Mouse (Mus musculus) kidney, adult 18-20 months (tissue): ENCODE measurements around the gene Hexa.

Experiments
- DNase-seq: peaks from one replicate; pipeline ENCODE4 v3.0.0; 2021

The Hexa gene

DNA sequence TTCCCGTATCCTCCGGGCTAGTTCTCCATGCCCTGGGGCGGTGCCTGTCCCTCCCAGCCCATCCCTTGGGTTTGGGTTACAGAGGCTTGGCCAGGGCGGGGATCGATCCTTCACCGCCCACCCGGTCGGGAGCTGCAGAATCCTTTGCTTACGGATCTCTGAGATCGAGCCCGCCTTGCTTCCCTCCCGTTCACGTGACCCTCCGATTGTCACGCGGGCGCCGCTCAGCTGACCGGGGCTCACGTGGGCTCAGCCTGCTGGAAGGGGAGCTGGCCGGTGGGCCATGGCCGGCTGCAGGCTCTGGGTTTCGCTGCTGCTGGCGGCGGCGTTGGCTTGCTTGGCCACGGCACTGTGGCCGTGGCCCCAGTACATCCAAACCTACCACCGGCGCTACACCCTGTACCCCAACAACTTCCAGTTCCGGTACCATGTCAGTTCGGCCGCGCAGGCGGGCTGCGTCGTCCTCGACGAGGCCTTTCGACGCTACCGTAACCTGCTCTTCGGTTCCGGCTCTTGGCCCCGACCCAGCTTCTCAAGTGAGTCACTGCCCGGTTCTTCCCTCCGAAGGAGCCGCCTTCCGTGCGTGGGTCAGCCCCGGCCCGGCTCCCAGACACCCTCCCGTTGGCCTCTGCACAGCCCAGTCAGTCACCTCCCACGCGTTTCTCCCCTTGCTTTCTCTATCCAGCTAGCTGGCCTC, at the start of gene Hexa, which contains the start of gene Tmem202:
Hexa (plus strand) TSS at position 100 of the 697 bp plus-strand sequence.
Tmem202 (minus strand) TSS at position 407 of the 697 bp plus-strand sequence.
- DNase-seq: peak; percentile 78

GRCm38 (mm10) chr9:59508146-59508545, 31.2 kb upstream of the Hexa start:
- DNase-seq: no peak

DNA sequence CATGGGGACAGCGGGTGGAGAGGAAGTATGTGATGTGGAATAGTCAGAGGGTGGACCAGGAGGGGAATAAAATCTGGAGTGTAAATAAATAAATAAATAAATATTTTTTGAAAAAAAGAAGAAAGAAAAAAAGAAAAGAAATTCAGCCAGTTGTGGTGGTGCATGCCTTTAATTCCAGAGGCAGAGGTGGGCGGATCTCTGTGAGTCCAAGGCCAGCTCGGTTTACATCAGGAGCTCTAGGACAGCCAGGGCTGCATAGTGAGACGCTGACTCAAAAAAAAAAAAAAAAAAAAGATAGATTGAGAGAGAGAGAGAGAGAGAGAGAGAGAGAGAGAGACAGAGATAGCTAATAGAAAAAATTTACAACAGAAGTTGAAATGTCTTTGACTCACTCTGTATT, 27.0 kb upstream of the Hexa start:
- no peak for DNase-seq

DNA sequence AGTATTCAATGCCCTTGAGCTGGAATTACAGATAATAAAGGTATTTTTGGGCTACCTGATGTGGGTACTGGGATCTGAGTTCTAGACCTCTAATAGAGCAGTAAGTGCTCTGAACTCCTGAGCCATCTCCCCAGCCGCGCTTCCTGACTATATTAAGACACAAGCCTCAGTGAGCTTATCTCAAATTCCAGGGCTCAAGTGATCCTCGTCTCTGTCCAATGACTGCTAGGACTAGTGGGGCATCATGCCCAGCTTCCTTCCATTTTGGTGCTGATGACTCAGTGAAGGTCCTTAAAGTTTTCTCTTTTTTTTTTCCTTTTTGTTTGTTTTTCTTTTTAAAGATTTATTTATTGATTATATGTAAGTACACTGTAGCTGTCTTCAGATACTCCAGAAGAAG, 24.3 kb upstream of the Hexa start:
- DNase-seq: no peak

DNA sequence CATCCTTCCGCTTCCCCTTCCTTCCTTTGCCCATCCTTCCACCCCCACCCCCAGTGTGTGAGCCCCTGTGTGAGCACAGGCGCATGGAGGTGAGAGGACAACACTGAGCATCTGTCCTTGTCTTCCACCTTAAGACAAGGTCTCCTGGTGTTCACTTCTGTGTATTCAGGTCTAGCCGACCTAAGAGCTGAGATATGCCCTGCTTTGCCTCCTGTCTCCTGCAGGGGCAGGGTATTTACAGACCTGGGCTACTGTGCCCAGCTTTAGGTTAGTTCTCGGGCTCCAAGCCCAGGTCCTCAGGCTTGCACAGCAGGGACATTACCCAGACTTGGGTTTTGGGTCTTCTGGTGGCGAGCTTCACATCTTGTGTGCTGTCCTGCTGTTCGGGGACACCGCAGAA, 22.2 kb upstream of the Hexa start:
- DNase-seq: no peak

DNA sequence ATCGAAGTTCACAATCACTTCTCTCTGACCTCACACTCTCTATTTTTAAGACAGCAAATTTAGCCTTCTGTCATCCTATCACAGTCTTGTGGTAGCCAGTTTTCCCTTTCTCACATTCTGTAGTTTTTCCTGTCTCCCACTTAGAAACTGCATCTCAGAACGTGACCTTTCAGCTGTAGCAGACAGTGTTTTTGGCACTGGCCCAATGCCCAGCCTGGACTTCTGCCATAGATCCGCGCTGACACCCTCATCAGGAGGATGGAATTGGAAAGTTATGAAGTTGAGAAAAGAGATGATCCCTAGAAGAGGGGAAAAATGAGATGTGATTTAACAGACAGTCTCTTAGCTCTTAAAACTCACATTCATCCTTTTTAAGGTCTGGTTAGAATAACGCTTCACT, 20.4 kb upstream of the Hexa start:
- peak; percentile 53 for DNase-seq

DNA sequence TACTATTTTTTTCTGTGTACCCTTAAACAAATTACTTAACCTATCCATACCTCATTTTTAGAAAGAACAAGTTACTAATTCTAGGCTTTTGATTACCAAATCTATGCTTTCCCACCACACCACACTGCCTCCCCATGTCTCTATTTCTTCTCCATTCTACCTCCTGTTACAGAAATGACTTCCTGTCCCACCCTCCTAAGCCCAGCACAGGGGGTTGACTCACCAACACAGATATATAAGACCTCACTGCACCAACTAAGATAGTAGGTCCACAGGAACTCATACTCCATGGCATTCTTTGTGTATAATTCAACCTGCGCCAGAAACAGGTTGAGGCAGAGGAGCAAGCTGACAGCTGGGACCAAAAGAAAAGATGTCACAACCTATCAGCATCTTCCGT, 19.9 kb upstream of the Hexa start:
- no peak for DNase-seq

DNA sequence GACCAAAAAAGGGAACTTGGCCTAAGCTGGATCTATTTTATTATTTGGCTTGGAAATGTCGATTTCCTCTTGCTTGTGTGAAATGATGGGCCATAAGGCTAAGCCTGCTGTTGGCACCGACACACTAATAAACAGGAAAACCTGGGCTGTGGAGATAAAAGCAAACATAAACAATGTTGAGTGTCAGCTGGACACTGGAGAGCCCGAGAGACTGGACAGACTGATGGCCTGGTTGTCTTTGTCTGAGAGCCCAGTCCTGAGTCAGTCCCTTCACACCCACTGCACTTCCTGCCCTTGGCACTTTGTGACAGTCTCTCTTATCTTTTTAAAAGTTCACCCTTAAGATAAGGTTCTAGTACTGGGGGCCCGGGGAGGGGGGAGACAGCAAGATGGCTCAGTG, 16.4 kb upstream of the Hexa start:
- DNase-seq: peak; percentile 20

GRCm38 (mm10) chr9:59526727-59527126, 12.6 kb upstream of the Hexa start:
- DNase-seq: no peak

DNA sequence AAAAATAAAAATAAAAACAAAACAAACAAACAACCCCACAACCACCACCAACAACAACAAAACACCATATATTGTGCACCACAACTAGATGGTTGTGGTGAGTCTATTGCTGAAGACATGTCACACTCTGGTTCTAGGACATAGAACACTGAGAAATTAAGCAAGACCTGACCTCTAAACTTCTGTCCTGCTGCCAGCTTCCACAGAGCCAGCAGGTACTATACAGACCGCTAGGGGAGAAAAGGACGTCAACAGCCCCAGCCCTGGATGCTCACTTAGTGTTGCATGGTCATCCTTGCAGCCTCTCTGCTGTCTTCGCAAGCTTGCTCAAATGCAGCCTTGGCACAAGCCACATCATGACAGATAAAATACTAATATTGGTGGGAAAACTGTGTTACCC, 11.8 kb upstream of the Hexa start:
- no peak for DNase-seq

DNA sequence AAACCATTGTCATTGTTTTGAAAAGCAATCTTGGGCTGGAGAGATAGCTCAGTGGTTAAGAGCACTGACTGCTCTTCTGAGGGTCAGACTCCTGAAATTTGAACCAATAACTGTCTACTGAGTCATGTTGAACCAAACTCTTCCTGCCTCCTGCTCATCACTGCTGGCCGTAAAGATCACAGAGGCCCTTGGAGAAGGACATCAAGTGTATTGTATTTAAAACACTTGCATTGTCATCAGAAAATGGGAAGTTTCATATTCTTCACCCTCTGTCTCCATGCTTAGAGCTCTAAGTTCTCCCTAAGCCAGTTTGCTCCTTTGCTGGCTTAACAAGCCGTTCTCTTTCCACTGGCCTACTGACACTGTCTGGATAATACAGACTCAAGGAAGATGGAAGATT, 11.1 kb upstream of the Hexa start:
- DNase-seq: no peak

DNA sequence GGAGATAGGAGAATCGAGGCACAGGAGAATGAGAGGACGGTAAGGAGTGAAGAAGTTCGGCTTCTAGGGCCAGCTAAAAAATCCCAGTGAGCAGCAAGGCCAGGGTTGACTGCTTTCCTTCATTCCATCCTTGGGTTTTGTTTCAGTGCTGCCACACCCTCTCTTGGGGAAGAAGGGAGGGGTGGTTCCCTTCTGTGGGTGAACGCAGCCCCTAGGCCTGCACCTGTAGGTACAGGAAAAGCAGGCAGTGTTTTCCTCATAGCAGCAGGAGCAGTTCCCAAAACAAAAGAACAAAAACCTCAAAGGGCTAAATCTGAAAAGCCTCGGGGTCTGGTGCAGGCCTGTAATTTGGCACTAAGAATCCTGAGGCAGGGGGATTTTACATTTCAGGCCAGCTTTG, 7.7 kb upstream of the Hexa start:
- DNase-seq: no peak

GRCm38 (mm10) chr9:59533422-59533821, 5.9 kb upstream of the Hexa start:
- no peak for DNase-seq

DNA sequence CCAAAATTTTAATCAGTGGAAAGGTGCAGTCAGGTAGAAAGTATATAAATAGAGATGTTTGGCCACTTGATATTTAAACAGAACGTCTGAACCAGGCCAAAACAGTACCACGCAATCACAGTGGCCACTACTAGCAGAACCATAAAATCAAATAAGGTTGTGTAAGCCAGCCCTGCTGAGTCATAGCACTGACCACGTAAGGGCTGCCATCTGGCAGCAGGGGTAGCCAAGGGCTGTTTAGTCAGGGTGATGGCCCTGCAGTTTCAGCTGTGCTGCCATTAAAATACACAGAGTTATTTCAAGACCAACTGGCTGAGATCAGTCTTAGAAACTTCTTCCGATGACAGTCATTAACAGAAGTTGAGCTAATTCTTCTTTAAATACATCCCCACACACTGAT, 5.5 kb upstream of the Hexa start:
- no peak for DNase-seq

DNA sequence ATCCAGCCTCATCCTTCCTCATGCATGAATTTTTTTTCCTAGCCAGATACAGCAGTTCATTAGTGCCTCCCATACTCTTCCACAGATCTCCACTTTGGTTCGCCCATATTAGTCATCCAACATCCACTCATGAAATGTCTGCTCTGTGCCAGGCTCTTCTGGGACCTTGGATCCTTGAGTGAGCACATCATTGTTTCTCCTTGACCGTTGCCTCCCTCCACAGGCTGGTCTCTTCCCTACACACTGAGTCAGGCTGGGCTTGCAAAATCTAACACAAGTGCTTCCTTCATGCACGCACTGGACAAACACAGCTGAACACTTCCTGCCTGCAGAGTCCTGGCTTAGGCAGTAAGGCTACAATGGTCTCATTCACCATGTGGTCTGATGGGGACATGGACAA, 1.7 kb upstream of the Hexa start:
- no peak for DNase-seq

DNA sequence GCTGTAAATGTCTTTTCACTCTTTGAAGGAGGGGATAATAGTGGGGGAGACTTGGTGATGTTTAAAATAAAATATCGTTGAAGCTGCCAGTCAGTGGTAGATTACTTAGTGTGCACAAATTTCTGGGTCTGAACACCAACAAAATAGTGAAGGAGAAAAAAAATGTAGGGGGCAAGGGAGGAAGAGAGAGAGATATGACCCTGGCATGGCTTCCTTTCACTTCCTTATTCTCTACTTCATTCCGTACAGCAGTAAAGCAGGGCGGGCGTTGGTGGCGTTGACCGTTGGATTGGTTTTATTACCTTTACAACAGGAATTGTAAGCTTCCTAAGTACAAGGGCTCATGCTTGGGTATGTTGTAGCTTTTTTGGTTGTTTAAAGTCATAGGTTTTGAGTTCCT, 2.3 kb downstream of the Hexa start:
- DNase-seq: no peak

DNA sequence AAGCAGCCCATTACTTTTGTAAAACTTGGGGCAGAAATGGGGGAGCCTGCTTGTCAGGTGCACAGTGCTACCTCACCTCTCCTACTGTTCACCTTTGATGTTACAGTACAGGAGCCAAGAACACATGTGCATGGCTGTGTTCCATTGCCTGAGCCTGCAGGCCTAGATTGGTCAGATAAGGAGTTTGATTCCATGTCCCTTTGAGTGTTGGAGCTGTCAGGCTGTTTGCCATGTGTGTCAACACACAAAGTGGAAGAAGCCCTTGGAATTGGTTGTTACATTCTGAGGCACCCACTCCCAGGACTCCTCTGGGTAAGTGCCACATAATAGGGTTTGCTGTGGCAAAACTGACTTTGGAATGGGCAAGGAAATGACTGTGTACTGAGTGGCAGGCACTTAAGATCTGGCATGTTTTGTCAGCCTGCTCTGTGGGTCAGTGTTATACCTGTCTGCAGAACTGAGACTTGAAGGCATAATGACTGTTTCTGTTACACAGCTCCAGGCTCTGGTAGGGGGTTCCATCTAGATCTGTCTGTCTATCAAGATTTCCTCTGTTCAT, 3.5 kb downstream of the Hexa start:
- DNase-seq: no peak

- DNase-seq: no peak
Observed at GRCm38 (mm10) chr9:59544739-59545138, 5.4 kb downstream of the Hexa start.

- DNase-seq: no peak
Observed at GRCm38 (mm10) chr9:59547869-59548268, 8.5 kb downstream of the Hexa start.

DNA sequence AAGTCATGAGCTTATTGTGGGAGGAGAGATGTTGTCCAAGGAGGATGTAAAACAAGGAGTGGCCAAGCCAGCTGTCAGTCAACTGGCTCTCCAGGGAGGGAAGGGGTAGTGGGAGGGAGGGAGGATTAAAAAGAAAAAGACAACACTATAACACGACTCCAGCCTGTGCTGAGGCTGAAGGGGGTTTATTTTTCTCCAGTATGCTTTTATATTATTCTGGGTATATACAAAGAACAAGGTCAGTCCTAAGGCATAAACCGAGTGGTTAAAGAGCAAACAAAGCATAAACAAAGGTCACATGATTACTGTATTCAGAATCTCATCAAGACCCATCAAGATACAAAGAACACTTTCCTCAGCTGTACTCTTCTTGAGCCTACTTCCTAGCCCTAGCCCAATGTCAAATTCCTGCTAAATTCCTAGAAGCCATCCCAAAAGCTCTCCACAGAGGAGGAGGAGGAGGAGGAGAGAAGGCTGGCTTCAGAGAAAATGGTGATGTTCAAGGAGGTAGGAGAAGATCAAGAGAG, 9.7 kb downstream of the Hexa start:
- no peak for DNase-seq

- DNase-seq: no peak
Observed at GRCm38 (mm10) chr9:59550077-59550476, 10.7 kb downstream of the Hexa start.

GRCm38 (mm10) chr9:59551017-59551416, 11.7 kb downstream of the Hexa start:
- no peak for DNase-seq

- DNase-seq: peak; percentile 32
Observed at GRCm38 (mm10) chr9:59551620-59552031, 12.3 kb downstream of the Hexa start.

DNA sequence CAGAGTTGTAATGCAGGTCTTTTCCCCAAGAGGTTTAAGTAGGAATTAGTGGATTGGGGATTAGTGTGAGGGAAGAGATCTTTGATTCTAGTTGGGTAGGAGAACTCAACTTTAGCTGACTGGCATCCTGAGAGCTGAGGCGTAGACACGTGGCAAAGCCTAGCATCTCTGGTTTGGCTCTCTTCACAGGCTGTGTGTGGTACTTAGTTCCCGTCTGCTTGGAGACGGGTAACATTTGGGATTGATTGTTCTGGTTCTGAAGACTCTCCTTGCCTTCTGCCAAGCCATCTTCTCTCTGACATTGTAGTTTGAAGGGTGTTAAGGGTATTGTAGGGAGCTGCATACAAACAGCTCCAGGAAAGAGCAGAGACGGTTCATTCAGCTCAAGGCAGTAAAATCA, 13.3 kb downstream of the Hexa start:
- DNase-seq: no peak

DNA sequence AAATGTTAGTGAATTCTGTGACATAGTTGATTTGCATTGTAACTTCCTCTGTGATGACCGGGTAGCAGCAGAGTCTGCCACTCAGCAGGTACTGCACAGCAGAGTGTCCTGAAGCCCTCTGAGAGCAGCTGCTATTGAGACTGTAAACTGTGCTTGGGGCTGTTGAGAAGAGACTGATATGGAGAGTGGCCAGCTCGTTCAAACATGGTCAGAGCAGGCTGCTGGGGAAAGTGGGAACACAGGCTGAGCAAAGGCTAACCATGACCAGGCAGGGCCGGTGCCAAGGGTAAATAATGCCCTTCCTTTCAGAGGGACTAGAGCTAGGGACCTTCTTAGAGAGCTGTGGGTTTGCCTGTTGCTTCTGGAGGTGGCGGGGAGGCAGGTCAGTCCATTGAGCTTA, 14.4 kb downstream of the Hexa start:
- DNase-seq: no peak
